Mouse (Mus musculus): ENCODE measurements around the gene Slc44a1. TPM values are rescaled to one million over a fixed set of nuclear protein-coding genes. Genes with fewer than 3 reads are reported as not detected.

Slc44a1 gene
- total RNA-seq, 4 experiments from 2014 or later, result 79.1 to 102 (median 92.1) TPM

- no peak for DNase-seq (ENCODE audit: low spot score in 2 of 2)
Observed at GRCm38 (mm10) chr4:53430522-53430921, 9.7 kb upstream of the Slc44a1 start.

- no peak for DNase-seq (ENCODE audit: low spot score in 2 of 2)
Observed at GRCm38 (mm10) chr4:53431585-53432234, 8.5 kb upstream of the Slc44a1 start.

GRCm38 (mm10) chr4:53437110-53437755 lies 3.0 kb upstream of the Slc44a1 start:
- DNase-seq (ENCODE audit: low spot score in 2 of 2), result peak; percentile 40 to 56

- DNase-seq (ENCODE audit: low spot score in 2 of 2), result no peak
Observed at GRCm38 (mm10) chr4:53438386-53438785, 1.8 kb upstream of the Slc44a1 start.

GRCm38 (mm10) chr4:53438836-53439480 lies 1.3 kb upstream of the Slc44a1 start:
- DNase-seq (ENCODE audit: low spot score in 2 of 2), result no peak

- DNase-seq (ENCODE audit: low spot score in 2 of 2), result no peak
Observed at GRCm38 (mm10) chr4:53439636-53440009, 590 bp upstream of the Slc44a1 start.

- DNase-seq (ENCODE audit: low spot score in 2 of 2), result peak; percentile 50 to 58
Observed at GRCm38 (mm10) chr4:53440816-53441571, 781 bp downstream of the Slc44a1 start.

GRCm38 (mm10) chr4:53441683-53442082 lies 1.5 kb downstream of the Slc44a1 start:
- no peak for DNase-seq (ENCODE audit: low spot score in 2 of 2)

GRCm38 (mm10) chr4:53446216-53446615 lies 6.0 kb downstream of the Slc44a1 start:
- no peak for DNase-seq (ENCODE audit: low spot score in 2 of 2)

- DNase-seq (ENCODE audit: low spot score in 2 of 2), result no peak
Observed at GRCm38 (mm10) chr4:53447773-53448172, 7.6 kb downstream of the Slc44a1 start.

- no peak for DNase-seq (ENCODE audit: low spot score in 2 of 2)
Observed at GRCm38 (mm10) chr4:53450736-53451135, 10.5 kb downstream of the Slc44a1 start.

GRCm38 (mm10) chr4:53451887-53452286 lies 11.7 kb downstream of the Slc44a1 start:
- no peak for DNase-seq (ENCODE audit: low spot score in 2 of 2)

- DNase-seq (ENCODE audit: low spot score in 2 of 2), result no peak
Observed at GRCm38 (mm10) chr4:53452457-53452856, 12.2 kb downstream of the Slc44a1 start.

GRCm38 (mm10) chr4:53452976-53453889 lies 13.0 kb downstream of the Slc44a1 start:
- no peak for DNase-seq (ENCODE audit: low spot score in 2 of 2)

- DNase-seq (ENCODE audit: low spot score in 2 of 2), result no peak
Observed at GRCm38 (mm10) chr4:53455885-53456284, 15.7 kb downstream of the Slc44a1 start.

GRCm38 (mm10) chr4:53456570-53456969 lies 16.4 kb downstream of the Slc44a1 start:
- no peak for DNase-seq (ENCODE audit: low spot score in 2 of 2)

GRCm38 (mm10) chr4:53458503-53458902 lies 18.3 kb downstream of the Slc44a1 start:
- DNase-seq (ENCODE audit: low spot score in 2 of 2), result no peak

GRCm38 (mm10) chr4:53459697-53460096 lies 19.5 kb downstream of the Slc44a1 start:
- DNase-seq (ENCODE audit: low spot score in 2 of 2), result no peak

- no peak for DNase-seq (ENCODE audit: low spot score in 2 of 2)
Observed at GRCm38 (mm10) chr4:53461026-53461425, 20.8 kb downstream of the Slc44a1 start.

GRCm38 (mm10) chr4:53462069-53462468 lies 21.9 kb downstream of the Slc44a1 start:
- DNase-seq (ENCODE audit: low spot score in 2 of 2), result no peak

All from layer of hippocampus, adult 8-10 months (tissue).